Mouse (Mus musculus): ENCODE measurements at regions not wholly inside any gene's neighbourhood (a gene's known extent, or its start where the extent isn't known, plus 50 kb on each side); places are given as distances from the start of the nearest gene placed in this dataset.

GRCm38 (mm10) chr5:29142957-29143356 lies 52.8 kb upstream of the Rnf32 start:
- no peak for DNase-seq (ENCODE audit: low read depth, low spot score)

DNA sequence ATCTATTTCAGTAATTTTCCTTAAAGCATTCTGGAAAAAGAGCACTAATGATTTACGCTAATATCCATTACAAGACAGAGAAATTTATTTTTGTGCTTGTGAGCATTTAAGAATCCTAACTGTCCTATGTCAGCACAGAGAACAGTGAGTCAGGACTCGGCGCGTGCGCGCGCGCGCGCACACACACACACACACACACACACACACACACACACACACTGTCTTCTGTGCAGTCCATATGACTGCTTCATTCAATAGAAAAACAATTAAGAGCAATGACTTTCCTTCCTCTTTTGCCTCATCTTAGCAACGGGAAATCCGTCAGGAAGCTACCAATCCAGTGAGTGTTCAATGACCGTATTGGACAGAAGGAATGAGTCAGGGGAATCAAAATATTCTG lies 53.3 kb upstream of the Rnf32 start:
- no peak for DNase-seq (ENCODE audit: low read depth, low spot score)

DNA sequence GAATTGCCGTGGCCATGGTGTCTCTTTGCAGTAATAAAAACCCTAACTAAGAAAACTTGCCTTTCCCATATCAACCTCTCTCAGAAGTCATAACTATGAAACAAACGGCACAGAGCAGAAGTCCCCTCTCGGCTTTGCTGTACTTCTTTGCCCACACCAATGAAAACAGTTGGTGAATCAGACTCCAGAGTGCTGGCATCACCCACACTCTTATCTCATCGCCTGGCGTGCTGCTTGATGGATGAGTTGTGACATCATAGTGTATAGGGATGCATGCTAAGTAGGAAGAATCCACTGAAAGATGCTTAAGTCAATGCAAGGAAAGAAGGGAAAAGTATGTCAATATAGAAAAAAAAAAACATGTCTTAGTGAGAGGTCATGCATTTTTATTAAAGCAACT lies 58.3 kb upstream of the Rnf32 start:
- DNase-seq (ENCODE audit: low read depth, low spot score) = peak; percentile 12

GRCm38 (mm10) chr5:29132261-29132660 lies 63.5 kb upstream of the Rnf32 start:
- DNase-seq (ENCODE audit: low read depth, low spot score) = no peak

- no peak for DNase-seq (ENCODE audit: low read depth, low spot score)
Measured at GRCm38 (mm10) chr5:29131762-29132161, 64.0 kb upstream of the Rnf32 start.

- no peak for DNase-seq (ENCODE audit: low read depth, low spot score)
Measured at GRCm38 (mm10) chr5:29129724-29130123, 66.1 kb upstream of the Rnf32 start.

DNA sequence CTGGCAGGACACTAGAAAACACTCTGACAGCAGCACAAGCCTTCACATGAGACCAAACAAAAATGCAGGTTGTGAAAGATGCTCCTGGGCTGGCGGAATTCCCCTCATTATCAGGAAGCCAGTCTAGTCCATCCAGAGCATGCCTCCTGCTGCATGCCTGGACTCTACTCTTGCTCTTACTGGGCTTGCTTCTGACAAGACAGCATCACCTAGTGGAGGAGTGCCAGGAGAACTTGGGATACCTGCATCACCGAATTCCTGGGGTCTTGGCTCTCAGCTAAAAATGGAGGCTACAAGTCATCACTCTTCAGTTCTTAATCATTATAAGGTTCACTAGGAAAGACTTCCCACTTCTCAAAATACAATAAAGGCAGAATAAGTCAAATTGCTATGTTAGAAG lies 78.8 kb upstream of the Rnf32 start:
- no peak for DNase-seq (ENCODE audit: low read depth, low spot score)

GRCm38 (mm10) chr5:29112531-29112930 lies 83.3 kb upstream of the Rnf32 start:
- no peak for DNase-seq (ENCODE audit: low read depth, low spot score)

DNA sequence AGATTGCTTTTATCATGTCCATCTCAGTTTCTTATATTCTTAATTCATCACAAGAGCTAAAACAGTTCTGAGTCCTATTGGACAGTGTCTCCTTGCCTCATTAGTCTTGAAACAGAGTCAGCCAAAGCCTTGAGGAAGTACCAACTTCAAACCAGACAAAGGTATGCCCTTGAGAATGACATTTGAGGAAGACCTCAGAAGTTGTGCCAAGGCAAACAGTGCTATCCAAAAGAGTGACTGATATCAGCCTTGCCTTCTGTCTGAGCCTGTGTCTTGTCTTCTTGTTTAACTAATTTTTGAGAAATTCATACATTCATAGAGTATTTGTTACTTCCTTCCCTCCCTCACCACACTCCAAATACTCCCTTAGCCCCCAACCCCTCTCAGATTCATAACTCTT lies 88.5 kb upstream of the Rnf32 start:
- DNase-seq (ENCODE audit: low read depth, low spot score) = no peak

DNA sequence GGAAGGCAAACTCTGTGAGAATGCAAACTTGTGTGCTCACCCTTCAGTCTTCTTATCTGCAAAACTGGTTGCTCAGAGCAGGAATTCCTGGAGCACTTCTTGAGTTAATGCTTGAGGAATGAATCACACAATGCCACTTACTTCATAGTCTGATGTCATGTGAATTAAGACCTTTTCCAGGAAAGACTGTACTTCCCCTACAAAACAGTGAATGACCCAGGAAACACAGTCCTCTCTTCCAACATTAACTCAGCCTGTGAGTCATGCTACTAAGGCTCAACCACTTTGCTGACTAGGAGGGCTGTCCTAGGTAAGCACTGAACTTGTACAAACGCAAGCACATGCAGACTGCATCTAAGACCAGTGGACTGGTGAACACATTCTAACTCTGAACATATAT lies 112.5 kb upstream of the Rnf32 start:
- peak; percentile 45 for DNase-seq (ENCODE audit: low read depth, low spot score)

- DNase-seq (ENCODE audit: low read depth, low spot score) = no peak
Measured at GRCm38 (mm10) chr5:29054393-29054792, 141.4 kb upstream of the Rnf32 start.

DNA sequence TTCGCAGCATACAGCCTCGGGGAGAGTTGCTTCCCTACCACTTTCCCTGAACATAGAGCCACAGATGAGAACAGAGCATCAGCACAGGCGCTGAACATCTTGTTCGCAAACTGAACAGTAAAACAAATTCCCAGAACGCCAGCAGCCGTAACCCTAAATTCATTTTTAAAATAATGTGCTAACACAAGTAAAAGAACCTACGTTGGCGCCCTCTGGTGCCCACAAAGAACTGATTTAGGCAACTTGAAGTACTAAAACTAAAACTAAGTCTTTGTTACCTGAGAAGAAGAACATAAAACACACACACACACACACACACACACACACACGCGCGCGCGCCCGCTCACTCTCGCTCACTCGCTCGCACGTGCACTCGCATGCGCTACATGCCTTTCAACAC lies 159.2 kb upstream of the Rnf32 start:
- peak; percentile 30 for DNase-seq (ENCODE audit: low read depth, low spot score)

GRCm38 (mm10) chr5:29033462-29033997 lies 162.3 kb upstream of the Rnf32 start:
- no peak for DNase-seq (ENCODE audit: low read depth, low spot score)

DNA sequence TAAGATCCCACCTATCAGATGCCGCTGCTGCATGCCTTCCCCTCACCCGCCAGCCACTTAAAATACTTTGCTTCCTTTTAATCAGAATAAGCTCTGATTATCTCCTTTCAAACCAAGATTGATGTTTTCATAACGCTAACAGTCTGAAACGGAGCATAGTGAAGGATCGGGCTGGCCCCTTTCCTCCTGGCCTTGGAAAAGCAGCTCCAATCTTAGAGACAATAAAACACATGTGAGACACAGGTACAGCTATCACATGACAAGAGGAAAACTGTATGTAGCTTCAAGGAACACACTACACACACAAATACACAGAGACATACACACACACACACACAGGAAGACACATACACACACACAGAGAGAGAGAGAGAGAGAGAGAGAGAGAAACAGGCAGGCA lies 165.3 kb upstream of the Rnf32 start:
- no peak for DNase-seq (ENCODE audit: low read depth, low spot score)

DNA sequence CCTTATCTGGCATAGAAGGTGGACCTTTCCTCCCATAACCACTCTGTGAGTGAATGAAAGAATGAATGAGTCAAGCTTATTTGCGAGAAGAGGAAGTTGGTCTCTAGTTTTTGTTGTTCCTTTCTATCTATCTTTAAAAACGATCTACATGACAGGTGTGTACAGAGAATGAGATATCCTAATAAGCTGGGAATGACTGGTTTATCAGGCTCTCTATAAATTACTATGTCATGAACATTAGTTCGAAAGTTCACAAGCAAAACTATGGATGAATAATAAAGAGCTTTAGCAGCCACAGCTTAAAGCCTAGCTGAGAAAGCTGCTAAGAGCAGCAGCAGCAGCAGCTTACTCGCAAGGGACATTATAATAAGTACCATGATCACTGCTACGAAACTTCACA lies 165.8 kb upstream of the Rnf32 start:
- no peak for DNase-seq (ENCODE audit: low read depth, low spot score)

- DNase-seq (ENCODE audit: low read depth, low spot score) = no peak
Measured at GRCm38 (mm10) chr5:29025045-29025444, 170.7 kb upstream of the Rnf32 start.

DNA sequence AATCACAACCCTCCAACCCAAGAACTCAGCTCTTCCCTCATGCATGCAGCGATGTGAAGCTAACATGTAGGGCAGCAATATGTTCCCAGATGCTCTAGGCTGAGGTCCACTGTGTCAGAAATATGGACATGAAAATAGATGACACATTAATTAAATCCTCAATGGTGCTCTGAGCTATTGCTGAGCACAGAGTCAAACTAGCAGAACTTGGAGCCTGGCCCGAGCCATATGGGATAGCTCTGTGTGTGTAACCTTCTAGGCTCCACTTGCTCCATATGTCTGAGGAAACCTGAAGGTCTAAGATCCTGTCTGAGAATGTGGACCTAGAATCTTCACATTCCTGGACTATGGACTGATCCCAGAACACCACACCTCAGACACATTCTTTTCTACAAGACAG lies 203.0 kb upstream of the Rnf32 start:
- DNase-seq (ENCODE audit: low read depth, low spot score) = no peak

- no peak for DNase-seq (ENCODE audit: low read depth, low spot score)
Measured at GRCm38 (mm10) chr5:28979932-28980331, 215.9 kb upstream of the Rnf32 start.

DNA sequence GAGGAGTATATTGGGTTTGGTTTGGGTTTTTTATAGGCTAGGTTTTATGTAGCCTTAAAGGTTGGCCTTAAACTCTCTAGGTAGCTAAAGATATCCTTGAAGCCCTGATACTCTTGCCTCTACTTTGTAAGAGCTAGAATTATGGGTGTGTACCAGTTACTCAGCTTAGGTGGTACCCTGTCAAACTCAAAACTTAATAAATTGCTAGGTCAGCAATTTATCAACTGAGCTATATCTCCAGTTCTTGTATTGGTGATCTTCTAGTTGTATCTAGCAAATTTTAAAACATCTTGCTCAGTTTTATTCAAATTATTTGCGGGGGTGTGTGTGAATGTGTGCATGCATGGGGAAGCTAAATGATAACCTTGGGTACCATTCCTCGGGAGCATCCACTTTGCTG lies 225.4 kb upstream of the Rnf32 start:
- no peak for DNase-seq (ENCODE audit: low read depth, low spot score)

DNA sequence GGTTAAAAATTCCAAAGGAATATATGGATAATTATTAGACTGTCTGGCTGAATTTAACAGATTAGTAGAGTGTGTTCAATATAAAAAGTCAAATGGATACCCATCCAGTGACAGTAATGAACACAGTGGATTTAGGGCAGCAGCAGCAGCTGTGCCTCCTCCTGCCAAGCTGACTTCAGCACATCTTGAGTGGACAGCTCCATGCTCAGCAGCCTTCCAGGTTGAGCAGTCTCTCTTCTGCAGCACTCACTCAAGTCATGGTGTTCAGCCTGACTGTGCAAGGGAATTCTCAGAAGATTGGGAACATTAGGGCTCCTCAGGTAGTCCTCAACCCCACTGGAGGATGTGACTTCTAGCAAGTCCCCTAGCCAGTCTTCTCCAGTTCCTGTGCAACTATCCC lies 240.8 kb upstream of the Rnf32 start:
- peak; percentile 28 for DNase-seq (ENCODE audit: low read depth, low spot score)

DNA sequence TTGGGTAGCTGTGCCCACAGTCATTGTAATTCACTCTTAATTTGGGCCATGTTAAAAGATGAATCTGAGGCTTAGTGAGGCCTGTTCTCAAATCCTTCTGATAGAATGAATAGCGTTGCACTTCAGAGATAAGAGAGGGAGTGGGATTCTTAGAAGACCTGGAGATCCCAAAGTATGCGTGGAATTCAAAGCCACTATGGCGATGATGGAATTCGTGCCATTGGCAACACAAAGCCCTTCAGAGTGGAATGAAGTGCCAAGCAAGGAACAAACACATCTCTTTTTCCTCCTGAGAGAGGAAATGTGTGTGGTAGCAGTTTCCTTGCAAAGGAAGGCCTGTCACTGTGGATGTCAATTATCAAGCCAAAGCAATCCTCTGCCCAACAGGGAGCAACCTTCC lies 248.3 kb upstream of the Rnf32 start:
- no peak for DNase-seq (ENCODE audit: low read depth, low spot score)

GRCm38 (mm10) chr5:28943571-28944316 lies 252.0 kb upstream of the Rnf32 start:
- no peak for DNase-seq (ENCODE audit: low read depth, low spot score)

- no peak for DNase-seq (ENCODE audit: low read depth, low spot score)
Measured at GRCm38 (mm10) chr5:28940972-28941371, 254.8 kb upstream of the Rnf32 start.

All from 3T3-L1 (cell line).